Mouse (Mus musculus): ENCODE measurements around the gene Tprn.

The Tprn gene

DNA sequence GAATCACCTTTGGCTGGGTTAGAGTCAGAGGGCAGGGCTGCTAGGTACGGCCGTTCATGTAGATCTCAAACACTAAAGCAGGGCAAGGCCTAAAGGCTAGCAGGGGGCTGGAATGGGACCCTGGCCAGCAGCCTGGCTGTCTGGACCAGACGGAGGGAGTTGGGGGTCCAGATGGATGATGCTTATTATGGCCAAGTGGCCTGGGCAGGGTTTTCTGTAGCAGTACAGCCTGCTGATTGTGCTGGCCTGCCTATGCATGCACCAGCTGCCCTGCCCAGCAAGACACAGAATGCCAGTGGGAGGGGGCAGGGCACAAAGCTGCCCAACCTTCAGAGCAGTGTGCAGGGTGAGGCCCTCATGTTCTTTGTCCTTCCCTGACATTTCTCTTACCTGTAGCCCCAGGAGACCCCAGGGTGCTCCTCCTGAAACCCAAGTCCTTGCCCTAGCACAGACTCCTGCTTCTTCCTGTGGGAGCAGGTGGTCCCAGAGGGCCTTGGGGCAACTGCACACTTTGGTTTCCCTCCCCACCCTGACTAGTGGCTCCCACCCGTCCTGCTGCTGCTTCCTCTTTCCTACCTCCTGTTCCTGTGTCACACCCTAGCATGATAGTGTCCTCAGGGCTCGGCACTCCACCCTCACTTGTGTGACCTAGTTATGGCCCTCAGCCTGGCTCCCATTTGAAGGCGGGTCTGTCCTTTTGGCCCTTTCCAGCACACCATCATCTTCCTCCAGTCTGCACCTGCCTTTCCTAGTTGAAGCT is 3.7 kb downstream of the Tprn start:
- no peak for ATAC-seq (ENCODE audit: low TSS enrichment)

DNA sequence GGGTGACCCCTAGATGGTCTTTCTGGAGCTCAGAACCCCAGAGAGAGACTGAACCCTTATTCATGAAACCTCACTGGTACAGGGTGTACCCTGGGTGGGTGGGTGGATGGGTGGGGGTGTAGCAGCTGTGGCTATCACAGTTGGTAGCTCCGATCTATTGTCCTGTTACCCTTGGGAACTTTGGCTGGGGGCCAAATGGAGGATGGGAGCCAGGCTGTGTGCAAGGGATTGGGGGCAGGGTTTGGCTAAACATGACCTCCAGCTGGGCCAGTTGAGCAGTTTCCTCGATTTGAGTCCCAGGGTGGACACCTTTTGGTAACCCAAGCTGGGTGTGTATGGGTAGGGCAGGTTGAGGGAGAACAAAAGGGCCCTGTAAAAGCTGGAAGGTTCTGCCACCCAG is 4.3 kb downstream of the Tprn start:
- ATAC-seq (ENCODE audit: low TSS enrichment), result no peak

DNA sequence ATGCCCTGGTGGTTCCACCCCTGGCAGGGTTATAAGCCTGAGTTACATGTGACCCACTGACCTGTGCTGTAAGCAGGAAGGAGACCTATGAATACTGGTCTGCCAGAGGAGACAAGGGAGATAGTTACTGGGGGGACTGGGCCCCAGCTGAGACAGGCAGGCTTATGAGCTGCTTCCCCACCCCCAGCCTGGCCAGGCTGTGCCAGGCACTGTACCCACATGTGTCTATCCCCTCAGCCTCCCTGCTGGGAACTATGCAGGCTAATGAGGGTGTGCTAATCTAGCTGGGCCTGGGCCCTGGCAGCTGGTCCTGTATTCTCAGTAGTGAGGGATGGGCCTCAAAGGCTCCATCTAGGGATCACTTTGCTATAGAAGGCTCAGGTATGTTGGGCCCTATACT is 4.8 kb downstream of the Tprn start:
- ATAC-seq (ENCODE audit: low TSS enrichment), result 0 out of 2 replicates have a peak, but pooled peaks have one; percentile 10

DNA sequence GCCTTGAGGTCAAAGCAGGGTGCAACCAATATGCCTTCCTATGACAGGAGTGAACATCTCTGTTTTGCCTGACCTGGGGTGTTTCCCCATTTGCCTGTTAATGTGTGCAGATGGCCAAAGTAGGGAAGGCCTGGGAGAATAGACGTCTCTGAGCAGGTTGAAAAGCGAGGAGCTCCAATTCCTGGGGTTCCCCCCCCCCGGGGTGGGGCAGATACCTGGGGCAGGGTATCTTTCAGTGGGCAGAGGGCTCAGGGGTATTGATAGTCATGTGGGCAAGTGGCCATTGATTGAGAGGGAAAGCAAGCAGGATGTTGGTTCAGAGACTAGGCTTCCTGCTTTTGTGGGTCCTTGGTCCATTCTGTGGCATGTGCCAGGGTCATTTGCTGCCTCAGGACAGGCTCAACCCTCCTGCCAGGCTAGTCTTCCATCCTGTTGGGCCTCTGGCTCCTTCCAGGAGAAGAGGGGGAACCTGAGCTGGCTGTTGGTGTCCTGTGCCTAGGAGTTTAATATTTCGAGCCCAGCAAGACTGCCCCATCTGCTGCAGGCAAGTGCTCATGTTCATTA is 5.4 kb downstream of the Tprn start:
- ATAC-seq (ENCODE audit: low TSS enrichment), result no peak

DNA sequence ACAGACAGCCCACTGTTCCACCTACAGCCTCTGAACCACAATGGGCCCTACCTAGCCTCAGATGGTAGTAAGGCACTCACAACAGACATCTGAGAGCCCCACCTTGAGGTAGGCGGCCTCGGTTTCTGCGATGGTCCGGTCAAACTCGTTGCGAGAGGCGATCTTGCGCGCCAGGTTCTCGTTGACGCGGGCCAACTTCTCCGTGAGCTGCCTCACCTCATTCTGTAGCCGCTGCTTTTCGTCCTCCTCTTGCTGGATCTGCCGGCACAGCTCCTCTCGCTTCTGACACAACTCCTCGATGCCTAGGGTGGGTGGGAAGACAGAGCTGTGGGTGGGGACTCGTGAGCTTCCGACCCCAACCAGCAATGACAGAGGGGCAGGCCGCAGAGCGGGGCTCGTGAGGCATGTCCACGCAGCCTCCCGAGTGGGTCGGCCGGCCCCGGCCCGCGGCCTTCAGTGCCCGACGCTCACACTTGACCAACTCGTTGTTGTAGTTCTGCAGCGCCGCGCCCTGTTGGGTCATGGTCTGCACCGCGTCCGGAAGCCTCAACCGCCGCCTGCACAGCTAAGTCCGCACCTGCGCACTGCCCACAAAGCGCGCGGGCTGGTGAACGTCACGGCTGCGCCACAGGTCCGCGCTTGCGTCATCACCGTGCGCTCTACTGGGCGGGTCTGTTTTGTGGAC is 9.6 kb downstream of the Tprn start, which contains the start of the genes Ssna1 and Anapc2:
TSS of gene Ssna1 (minus strand) at position 612 of the 685 bp plus-strand sequence.
TSS of gene Anapc2 (plus strand) at position 652 of the 685 bp plus-strand sequence.
- peak; percentile 83 for ATAC-seq (ENCODE audit: low TSS enrichment)

DNA sequence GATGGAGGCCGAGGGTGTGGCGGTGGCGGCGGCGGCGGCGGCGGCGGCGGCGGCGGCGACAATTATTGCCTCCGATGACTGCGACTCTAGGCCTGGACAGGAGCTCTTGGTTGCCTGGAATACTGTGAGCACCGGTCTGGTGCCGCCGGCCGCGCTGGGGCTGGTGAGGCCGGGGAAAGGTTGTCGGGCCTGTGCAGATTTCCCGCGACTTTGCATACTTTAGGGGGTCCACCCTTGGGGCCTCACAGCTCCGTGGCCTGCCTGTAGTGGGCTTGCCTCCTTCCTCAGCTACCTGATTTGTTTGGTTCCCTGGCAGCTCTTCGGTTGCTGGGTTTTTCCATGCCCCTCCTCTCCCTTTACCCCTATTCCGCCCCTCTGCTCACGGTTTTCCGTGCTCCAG is 10.1 kb downstream of the Tprn start:
- ATAC-seq (ENCODE audit: low TSS enrichment), result no peak

DNA sequence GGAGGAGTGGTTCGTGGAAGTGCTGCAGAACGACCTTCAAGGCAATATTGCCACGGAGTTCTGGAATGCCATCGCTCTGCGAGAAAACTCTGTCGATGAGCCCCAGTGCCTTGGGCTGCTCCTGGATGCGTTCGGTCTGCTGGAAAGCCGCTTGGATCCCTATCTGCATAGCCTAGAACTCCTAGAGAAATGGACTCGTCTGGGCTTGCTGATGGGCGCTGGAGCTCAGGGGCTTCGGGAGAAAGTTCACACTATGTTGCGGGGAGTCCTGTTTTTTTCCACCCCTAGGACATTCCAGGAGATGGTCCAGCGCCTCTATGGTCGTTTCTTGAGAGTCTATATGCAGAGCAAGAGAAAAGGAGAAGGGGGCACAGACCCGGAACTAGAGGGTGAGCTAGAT is 10.6 kb downstream of the Tprn start:
- no peak for ATAC-seq (ENCODE audit: low TSS enrichment)

DNA sequence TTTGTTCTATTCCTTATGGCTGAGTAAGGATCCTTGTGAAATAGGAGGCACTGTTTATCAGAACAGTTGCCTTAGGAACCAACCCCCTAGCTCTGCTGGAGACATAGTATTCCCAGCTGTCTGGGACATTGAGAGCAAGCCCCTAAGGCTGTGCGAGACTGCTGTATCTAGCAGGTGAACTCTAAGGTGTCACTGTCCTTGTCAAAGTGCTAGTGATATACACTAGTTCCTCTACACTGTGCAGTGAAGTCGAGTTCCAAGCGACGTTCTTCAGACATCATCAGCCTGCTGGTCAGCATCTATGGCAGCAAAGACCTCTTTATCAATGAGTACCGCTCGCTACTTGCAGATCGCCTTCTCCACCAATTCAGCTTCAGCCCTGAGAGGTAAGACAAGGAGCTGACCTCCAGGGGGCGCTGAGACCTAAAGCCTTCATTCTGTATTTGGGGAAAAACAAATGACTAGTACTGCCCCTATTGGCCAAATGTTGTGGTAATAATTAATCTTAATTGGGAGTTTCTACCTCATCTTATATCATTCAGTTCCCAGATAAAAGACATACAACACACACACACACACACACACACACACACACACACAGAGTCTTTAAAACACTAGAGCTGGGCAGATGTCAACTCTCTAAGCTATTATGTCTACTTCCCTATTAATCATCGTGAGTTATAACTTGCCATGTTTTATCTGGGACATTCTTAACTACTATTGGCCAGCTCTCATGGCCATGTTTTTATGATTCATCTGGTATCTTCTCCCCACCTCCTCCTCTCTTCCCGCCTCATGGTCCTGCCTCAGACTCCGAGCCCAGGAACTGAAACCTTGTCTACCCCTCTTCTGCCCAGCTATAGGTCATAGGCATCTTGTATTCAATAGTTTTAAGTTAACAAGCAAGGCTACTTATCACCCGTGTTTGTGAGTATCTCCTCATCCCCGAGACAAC is 16.8 kb downstream of the Tprn start:
- ATAC-seq (ENCODE audit: low TSS enrichment), result peak; percentile 62; the same call in 1 of the 2 replicates

DNA sequence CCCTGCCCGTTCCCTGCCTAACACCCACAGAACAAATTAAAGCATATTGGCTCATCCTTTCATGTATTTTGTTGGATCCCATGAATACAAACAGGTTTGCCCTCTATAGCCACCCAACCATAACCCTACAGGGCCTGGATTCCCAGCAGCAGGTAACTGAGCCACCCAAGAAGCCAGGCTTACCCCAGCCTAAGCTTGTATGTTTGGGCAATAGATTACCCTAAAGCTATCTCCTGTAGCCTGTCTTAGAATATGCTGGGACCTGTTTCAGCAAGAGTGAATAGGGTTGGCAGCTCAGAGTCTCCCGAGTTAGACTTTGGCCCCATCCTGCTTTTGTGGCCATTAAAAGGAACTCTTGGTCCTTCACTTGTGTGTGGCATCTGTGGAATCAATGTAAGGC is 23.1 kb downstream of the Tprn start:
- ATAC-seq (ENCODE audit: low TSS enrichment), result no peak

DNA sequence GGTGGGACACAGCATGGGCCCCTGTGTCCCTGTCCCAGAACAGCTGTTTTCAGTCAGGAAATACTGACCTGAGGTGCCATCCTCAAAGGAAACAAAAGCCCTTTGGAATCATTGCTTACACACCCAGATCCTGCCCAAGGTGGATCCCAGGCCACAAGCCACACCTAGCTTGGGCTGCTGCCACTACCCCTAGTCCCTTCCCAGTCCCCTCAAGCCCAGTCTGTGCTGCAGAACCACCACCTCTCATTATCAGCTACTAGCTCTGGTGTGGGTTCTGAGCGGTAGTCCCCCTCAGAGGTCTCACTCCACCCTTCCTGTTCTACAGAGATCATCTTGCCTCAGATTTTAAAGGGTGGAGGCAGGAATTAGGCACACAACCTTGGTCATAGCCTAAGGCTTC is 23.9 kb downstream of the Tprn start:
- ATAC-seq (ENCODE audit: low TSS enrichment), result no peak

DNA sequence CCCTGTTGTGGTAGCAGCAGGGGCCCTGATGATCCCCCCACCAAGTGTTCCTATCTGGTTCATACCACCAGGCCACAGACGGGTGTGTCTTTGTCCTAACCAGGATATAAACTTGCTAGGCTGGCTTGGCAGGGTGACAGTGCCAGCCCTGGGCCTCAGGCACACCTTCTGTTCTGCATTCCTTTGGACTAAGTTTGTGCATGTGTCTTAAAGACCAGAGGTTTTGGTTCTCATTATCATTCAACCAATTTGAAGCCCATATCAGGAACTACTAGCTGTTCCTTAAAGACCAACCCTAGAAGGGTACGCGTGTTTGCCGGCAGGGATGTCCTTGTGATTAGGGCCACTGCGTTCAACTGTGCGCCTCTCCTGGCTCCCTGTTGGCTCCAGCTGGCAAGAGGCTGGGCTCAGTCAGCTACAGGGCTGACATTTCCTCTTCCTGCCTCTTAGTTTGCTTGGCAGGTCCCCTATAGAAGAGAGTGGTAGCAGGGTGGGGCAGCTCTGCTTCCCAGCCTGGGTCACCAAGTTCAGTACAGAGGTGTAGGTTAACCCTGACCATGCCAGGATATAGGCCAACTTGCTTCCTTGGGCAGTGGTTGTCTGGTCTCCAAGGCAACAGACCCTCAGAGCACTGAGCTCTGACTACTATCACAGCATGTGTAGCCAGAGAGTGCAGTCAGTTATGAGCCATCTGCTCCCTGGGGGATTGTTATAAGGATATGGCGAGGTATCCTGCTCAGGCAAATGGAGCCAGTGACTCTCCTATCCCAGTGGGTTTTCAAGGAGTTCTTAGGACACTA is 24.6 kb downstream of the Tprn start:
- ATAC-seq (ENCODE audit: low TSS enrichment), result no peak

DNA sequence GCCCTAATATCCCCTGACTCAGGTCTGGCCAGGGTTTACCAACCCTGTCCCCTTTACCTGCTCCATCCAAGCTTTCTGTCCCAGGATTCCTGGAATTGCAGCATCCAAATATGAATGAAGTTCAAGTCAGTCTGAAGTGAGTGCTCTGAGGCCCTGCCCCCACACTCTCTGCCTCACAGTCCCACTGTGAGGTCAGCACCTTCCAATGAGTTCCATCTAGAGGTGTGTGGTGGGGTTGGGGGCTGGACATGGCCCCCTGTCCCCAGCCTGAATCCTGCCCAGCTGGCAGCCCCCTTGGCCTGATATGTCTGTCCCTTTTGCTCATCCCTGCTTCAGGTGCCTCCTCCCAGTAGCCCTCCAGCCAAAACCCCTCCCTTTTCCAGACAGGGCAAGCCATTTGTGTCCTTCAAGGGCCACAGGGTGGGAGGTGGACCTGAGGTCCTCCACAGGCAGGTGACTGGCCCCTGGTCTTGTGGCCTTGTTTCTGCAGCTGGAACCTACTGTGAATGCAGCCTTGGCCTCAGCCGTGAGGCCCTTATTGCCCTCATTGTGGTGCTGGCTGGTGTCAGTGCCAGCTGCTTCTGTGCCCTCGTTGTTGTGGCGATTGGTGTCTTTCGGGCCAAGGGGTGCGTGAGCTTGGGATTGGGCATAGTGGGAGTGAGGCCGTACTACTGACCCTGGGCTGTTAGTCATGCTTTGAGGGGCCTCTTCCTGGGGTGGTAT is 25.7 kb downstream of the Tprn start, which contains the start of gene Tmem210:
TSS of gene Tmem210 (plus strand) at position 219 of the 723 bp plus-strand sequence.
- no peak for ATAC-seq (ENCODE audit: low TSS enrichment)

DNA sequence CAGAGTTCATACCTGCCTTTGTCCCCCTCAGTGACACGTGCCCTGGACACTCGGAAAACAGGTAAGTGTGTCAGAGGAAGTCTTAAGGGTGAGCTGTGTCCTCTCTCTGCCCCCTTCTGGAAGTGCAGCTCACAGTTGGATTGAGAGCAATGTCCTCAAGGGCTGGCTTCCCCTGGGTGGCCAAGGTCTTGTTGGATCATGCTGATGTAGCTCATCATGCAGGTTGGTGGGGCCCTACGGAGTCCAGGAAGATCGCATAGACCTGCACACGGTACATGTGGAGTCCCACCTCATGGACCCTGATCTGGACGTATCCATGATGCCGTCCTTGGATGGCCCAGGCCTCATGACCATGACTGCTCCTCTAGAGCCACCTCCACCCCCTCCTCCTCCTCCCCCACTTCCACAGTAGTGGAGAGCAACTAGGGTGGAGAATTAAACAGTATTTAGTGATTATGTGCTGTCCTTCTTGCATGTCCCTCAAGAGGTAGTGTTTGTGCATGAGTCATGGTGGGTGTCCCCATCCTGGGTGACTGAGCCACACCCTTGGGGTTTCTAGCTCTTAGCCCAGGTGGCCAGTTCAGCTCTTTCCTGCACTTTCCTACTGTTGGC is 26.4 kb downstream of the Tprn start:
- ATAC-seq (ENCODE audit: low TSS enrichment), result no peak

DNA sequence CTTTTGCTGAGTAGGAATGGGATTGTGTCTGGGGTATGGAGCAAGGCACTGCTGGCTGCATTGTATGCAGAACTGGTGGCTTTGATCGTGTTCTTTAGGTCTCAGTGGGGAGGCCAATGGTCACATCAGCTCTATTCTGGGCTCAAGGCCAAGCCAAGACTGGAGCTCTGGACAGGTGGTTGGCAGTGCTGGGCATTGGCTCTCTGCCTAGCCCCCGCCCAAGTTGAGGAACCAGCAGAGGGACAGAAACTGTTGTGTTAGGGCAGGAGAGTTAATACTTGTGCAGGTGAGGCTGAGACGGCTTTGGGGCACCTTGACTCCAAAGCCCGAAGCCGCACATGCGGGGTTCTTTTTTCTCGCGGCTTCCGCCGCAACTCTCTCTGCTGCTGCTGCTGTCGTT is 27.2 kb downstream of the Tprn start, which contains the start of gene Lrrc26:
TSS of gene Lrrc26 (plus strand) at position 265 of the 400 bp plus-strand sequence.
- no peak for ATAC-seq (ENCODE audit: low TSS enrichment)

DNA sequence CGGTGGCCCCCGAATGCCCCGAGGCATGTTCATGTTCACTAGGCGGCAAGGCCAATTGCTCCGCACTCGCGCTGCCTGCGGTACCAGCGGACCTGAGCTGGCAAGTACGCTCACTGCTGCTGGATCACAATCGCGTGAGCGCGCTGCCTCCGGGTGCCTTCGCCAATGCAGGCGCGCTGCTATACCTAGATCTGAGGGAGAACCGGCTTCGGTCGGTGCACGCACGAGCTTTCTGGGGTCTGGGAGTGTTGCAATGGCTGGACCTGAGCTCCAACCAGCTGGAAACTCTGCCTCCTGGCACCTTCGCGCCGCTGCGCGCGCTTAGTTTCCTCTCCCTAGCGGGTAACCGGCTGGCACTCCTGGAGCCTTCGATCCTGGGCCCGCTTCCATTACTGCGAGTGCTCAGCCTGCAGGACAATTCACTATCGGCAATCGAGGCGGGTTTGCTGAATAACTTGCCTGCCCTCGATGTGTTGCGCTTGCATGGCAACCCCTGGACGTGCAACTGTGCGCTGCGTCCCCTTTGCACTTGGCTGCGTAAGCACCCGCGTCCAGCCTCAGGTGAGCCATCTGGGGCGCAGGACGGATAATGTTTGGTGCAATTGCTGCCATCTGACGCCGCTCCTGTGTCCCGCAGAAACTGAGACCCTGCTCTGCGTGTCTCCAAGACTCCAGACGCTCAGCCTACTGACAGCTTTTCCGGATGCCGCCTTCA is 27.8 kb downstream of the Tprn start:
- peak; percentile 15; the same call in 1 of the 2 replicates for ATAC-seq (ENCODE audit: low TSS enrichment)

DNA sequence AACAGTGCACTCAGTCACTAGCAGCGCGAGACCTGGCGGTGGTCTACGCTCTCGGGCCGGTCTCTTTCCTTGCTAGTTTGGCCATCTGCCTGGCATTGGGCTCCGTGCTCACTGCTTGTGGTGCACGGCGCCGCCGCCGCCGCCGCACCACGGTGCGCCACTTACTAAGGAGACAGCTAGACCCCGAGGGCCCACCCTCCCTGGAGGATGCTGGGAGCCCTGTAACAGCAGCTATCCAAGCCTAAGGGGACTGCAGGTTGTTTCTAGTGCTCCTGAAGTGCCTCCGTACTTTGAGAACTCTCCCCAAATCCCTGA is 28.4 kb downstream of the Tprn start:
- no peak for ATAC-seq (ENCODE audit: low TSS enrichment)

DNA sequence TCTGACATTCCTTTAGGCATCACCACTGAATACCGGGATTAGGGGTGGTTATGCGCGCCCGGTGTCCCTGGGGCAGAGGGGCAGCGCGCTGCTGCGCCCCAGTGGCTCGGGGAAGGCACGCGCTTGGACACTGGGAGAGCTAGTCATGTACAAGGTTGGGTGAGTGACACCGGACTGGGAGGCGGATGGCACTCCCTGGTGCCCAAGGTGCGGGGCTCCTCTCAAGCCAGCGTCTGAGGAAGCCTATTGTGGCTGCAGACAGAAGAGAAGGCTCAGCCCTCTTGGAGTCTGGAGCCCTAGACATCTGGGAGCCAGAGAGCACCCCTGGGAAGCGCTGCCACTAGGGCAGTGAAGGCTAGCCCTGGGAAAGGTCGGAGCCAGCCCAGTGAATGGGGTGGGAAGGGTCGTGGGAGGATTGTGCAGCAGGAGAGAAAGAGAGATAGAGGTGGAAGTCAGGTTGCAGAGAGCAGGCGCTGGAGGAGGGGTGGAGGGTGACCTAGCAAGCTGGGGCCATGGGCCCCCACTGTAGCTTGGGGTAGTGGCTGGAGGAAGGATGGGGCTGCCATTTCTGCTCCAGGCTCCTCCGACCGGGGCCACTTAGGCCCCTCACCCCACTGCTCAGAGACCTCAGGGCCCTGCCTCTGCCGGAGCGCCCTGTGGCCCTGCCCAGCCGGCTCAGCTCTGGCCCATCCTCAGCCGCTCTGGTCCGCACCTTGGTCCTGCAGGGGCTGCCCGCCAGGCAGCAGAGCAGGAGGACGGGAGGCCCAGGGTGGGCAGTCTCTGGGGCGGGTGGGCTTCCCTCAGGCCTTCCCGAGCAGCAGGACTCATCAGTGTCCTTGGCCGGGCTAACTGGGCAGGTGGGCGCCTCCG is 29.0 kb downstream of the Tprn start:
- no peak for ATAC-seq (ENCODE audit: low TSS enrichment)

DNA sequence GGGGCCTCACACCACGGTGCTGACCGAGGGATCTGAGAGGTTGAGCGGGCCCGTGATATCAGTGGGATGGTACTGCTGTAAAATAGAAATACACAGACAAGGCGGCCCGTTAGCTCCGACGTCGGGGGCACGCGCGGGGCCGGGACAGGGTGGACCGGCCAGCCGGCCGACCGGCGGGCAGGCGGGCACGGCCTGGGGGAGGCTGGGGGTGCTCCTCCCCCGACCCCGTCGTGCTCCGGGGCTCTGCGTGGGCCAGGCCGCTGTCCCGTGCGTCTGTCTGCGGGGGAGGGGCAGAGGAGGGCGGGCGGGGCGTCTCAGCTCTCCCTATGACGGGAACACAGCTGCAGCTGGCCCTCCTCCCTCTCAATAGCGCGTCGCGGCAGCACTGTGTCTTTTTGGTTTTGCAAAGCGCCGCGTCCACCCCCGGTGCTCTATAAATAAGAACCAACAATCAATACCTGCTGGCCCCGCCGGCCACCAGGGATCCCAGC is 29.7 kb downstream of the Tprn start:
- ATAC-seq (ENCODE audit: low TSS enrichment), result no peak
